ENCODE assay signal across 8 mouse cellular contexts in genomic region chr2:30807147-30807647, GRCm38 (mm10). TPM values are rescaled to one million over a fixed set of nuclear protein-coding genes. Genes with fewer than 3 reads are reported as not detected.
DNase-seq lines count a peak whose midpoint lies in the region; ATAC-seq and TF ChIP-seq lines count a peak whose summit lies in the region.

No protein-coding gene starts in this region.

- H3K9ac ChIP-seq in heart, adult 2 months (ENCODE audit: low read depth, low read length) = peak overlapping the region; percentile 66
- peak overlapping the region; percentile 97 for H3K9ac ChIP-seq in forebrain, embryonic 13.5 days
- H3K9ac ChIP-seq in liver, embryonic 15.5 days = peak overlapping the region; percentile 61

- H3K27me3 ChIP-seq in heart, adult 2 months (ENCODE audit: control insufficient read depth, insufficient read depth, low read length) = no peaks in the 10 kb centered on the region
- peaks cover 11% of the 10 kb centered on the region for H3K27me3 ChIP-seq in forebrain, embryonic 13.5 days
- H3K27me3 ChIP-seq in liver, embryonic 15.5 days = peaks cover 44% of the 10 kb centered on the region

- peak overlapping the region; percentile 81 for H3K27ac ChIP-seq in heart, adult 2 months
- H3K27ac ChIP-seq in forebrain, embryonic 13.5 days = peak overlapping the region; percentile 78
- peak overlapping the region; percentile 67 for H3K27ac ChIP-seq in liver, embryonic 15.5 days (replicated peaks)

- no peak for TF ChIP-seq EP300 in heart, adult 2 months (IDR thresholded peaks at IDR 0.05; ENCODE audit: insufficient read depth, low read depth, low read length)

- intact Hi-C loops in heart, adult 2 months (cut with DNase I) = no loop called here
- intact Hi-C loops in left cerebral cortex, postnatal 25 days (cut with DNase I) = loop anchor here (5.0 kb wide), 1 partner anchor 215 kb away; no protein-coding TSS in a partner anchor

- H3K36me3 ChIP-seq in heart, adult 2 months (ENCODE audit: control insufficient read depth, insufficient read depth, low read length) = no peaks in the 10 kb centered on the region
- peaks cover 4% of the 10 kb centered on the region for H3K36me3 ChIP-seq in forebrain, embryonic 13.5 days (ENCODE audit: poor library complexity, severe bottlenecking)
- H3K36me3 ChIP-seq in liver, embryonic 15.5 days (replicated peaks) = peaks cover 3% of the 10 kb centered on the region; the same call in 1 of the 2 replicates

- peak; percentile 41; the same call in 1 of the 2 replicates for TF ChIP-seq POLR2A in heart, adult 2 months (IDR thresholded peaks at IDR 0.05; ENCODE audit: insufficient read depth, low read depth, low read length)

- DNase-seq in heart, adult 2 months = no peak
- DNase-seq in heart, adult 18-20 months = no peak
- no peak for DNase-seq in right cerebral cortex, postnatal 36 days (ENCODE audit: low spot score in 2 of 2)
- no peak for DNase-seq in frontal cortex, adult 2 months (ENCODE audit: extremely low spot score in 1 of 2, low spot score in 1 of 2)
- no peak for DNase-seq in left cerebral cortex, postnatal 25 days (ENCODE audit: low spot score in 2 of 2)

- H3K4me3 ChIP-seq in heart, adult 2 months = peak overlapping the region; percentile 49
- H3K4me3 ChIP-seq in forebrain, embryonic 13.5 days = peak overlapping the region; percentile 82
- H3K4me3 ChIP-seq in liver, embryonic 15.5 days (replicated peaks) = peak overlapping the region; percentile 71

- H3K9me3 ChIP-seq in forebrain, embryonic 13.5 days (replicated peaks) = no peaks in the 10 kb centered on the region
- H3K9me3 ChIP-seq in liver, embryonic 15.5 days (replicated peaks) = no peaks in the 10 kb centered on the region

- H3K4me2 ChIP-seq in forebrain, embryonic 13.5 days = peak overlapping the region; percentile 94
- H3K4me2 ChIP-seq in liver, embryonic 15.5 days = peak overlapping the region; percentile 96

- peak; percentile 1 for ATAC-seq in CD4-positive, CD25-positive, alpha-beta regulatory T cell, adult 4 months
- peak; percentile 50 for ATAC-seq in forebrain, embryonic 13.5 days
- ATAC-seq in liver, embryonic 15.5 days (ENCODE audit: insufficient read depth) = peak; percentile 6; the same call in 1 of the 2 replicates

- H3K4me1 ChIP-seq in heart, adult 2 months (ENCODE audit: control insufficient read depth, insufficient read depth, low read length) = peaks cover 7% of the 10 kb centered on the region
- H3K4me1 ChIP-seq in forebrain, embryonic 13.5 days = peaks cover 34% of the 10 kb centered on the region
- peaks cover 32% of the 10 kb centered on the region for H3K4me1 ChIP-seq in liver, embryonic 15.5 days (replicated peaks)

- H3K79me2 ChIP-seq in heart, adult 2 months (replicated peaks; ENCODE audit: control insufficient read depth, insufficient read depth, low read length) = no peaks in the 10 kb centered on the region; the same call in 1 of the 2 replicates

- 7% methylated on average over 28 of the region's 28 CpGs for WGBS in heart, adult 2 months
- 8% methylated on average over 28 of the region's 28 CpGs for WGBS in forebrain, embryonic 13.5 days
- 7% methylated on average over 28 of the region's 28 CpGs for WGBS in liver, embryonic 15.5 days (ENCODE audit: insufficient replicate concordance)

- TF ChIP-seq CTCF in heart, adult 2 months (IDR thresholded peaks at IDR 0.05) = no peak

RNA-seq across cellular contexts. Expression of gene Ntmt1, which starts 0.4 kb away (rescaled TPM):
- total RNA-seq in heart, adult 2 months (2021) = 10 to 100 TPM; 22.0 to 27.3 TPM
- 27.4 and 30.2 TPM in 2 replicates for polyA plus RNA-seq in heart, adult 2 months (2012; rRNA removed)
- total RNA-seq in heart, adult 18-20 months (2021) = 10 to 100 TPM; 22.6 to 29.2 TPM
- polyA plus RNA-seq in CD4-positive, CD25-positive, alpha-beta regulatory T cell, adult 4 months (2017; shearing (Covaris generic)) = 10 to 100 TPM; 30.5 to 44.9 TPM
- 120 and 127 TPM in 2 replicates for polyA plus RNA-seq in forebrain, embryonic 13.5 days (2015; fragmentation: Nextera tagmentation; extraction: Ambion mirVana)
- 26.0 and 27.5 TPM in 2 replicates for polyA plus RNA-seq in liver, embryonic 15.5 days (2015; fragmentation: Nextera tagmentation; extraction: Ambion mirVana)
- 40.5 and 48.8 TPM in 2 replicates for polyA plus RNA-seq in frontal cortex, adult 2 months (2012; rRNA removed)
- total RNA-seq in left cerebral cortex, postnatal 25 days (2021) = 10 to 100 TPM; 35.0 to 37.2 TPM

RNA-seq across cellular contexts. Expression of gene 1700001O22Rik, which starts 3.7 kb away (rescaled TPM):
- total RNA-seq in heart, adult 2 months (2021) = 1 to 10 TPM in 1 of 2 experiments, under 1 TPM in 1; 0.52 to 1.3 TPM
- polyA plus RNA-seq in heart, adult 2 months (2012; rRNA removed) = 0.73 and 1.1 TPM in 2 replicates
- under 1 TPM; 0.49 to 0.74 TPM for total RNA-seq in heart, adult 18-20 months (2021)
- polyA plus RNA-seq in CD4-positive, CD25-positive, alpha-beta regulatory T cell, adult 4 months (2017; shearing (Covaris generic)) = under 1 TPM in 1 of 2 experiments, not detected in 1; 0.62 TPM
- 3.8 and 4.5 TPM in 2 replicates for polyA plus RNA-seq in forebrain, embryonic 13.5 days (2015; fragmentation: Nextera tagmentation; extraction: Ambion mirVana)
- polyA plus RNA-seq in liver, embryonic 15.5 days (2015; fragmentation: Nextera tagmentation; extraction: Ambion mirVana) = not detected in 2 replicates
- 10.8 and 12.3 TPM in 2 replicates for polyA plus RNA-seq in frontal cortex, adult 2 months (2012; rRNA removed)
- total RNA-seq in left cerebral cortex, postnatal 25 days (2021) = 1 to 10 TPM; 6.8 to 7.0 TPM

RNA-seq across cellular contexts. Expression of gene Asb6, which starts 22.9 kb away (rescaled TPM):
- 1 to 10 TPM; 7.8 to 8.1 TPM for total RNA-seq in heart, adult 2 months (2021)
- 12.8 and 13.6 TPM in 2 replicates for polyA plus RNA-seq in heart, adult 2 months (2012; rRNA removed)
- 1 to 10 TPM; 6.6 to 7.4 TPM for total RNA-seq in heart, adult 18-20 months (2021)
- 10 to 100 TPM; 33.1 to 65.6 TPM for polyA plus RNA-seq in CD4-positive, CD25-positive, alpha-beta regulatory T cell, adult 4 months (2017; shearing (Covaris generic))
- 39.4 and 43.4 TPM in 2 replicates for polyA plus RNA-seq in forebrain, embryonic 13.5 days (2015; fragmentation: Nextera tagmentation; extraction: Ambion mirVana)
- polyA plus RNA-seq in liver, embryonic 15.5 days (2015; fragmentation: Nextera tagmentation; extraction: Ambion mirVana) = 30.0 and 35.0 TPM in 2 replicates
- polyA plus RNA-seq in frontal cortex, adult 2 months (2012; rRNA removed) = 41.2 and 45.1 TPM in 2 replicates
- 10 to 100 TPM; 36.7 to 38.6 TPM for total RNA-seq in left cerebral cortex, postnatal 25 days (2021)

RNA-seq across cellular contexts. Expression of gene Prrx2, which starts 27.6 kb away (rescaled TPM):
- total RNA-seq in heart, adult 2 months (2021) = under 1 TPM; 0.75 to 0.84 TPM
- 1.6 and 2.4 TPM in 2 replicates for polyA plus RNA-seq in heart, adult 2 months (2012; rRNA removed)
- 1 to 10 TPM in 1 of 2 experiments, under 1 TPM in 1; 0.92 to 1.5 TPM for total RNA-seq in heart, adult 18-20 months (2021)
- not detected for polyA plus RNA-seq in CD4-positive, CD25-positive, alpha-beta regulatory T cell, adult 4 months (2017; shearing (Covaris generic))
- polyA plus RNA-seq in forebrain, embryonic 13.5 days (2015; fragmentation: Nextera tagmentation; extraction: Ambion mirVana) = 1.8 and 3.0 TPM in 2 replicates
- polyA plus RNA-seq in liver, embryonic 15.5 days (2015; fragmentation: Nextera tagmentation; extraction: Ambion mirVana) = 0.23 TPM in 1 of 2 replicates, not detected in the other
- polyA plus RNA-seq in frontal cortex, adult 2 months (2012; rRNA removed) = 3.7 and 4.0 TPM in 2 replicates
- 1 to 10 TPM; 1.3 to 2.4 TPM for total RNA-seq in left cerebral cortex, postnatal 25 days (2021)
